14 mouse cellular contexts compared by ENCODE assay signal in genomic region chr5:28704359-28704758, GRCm38 (mm10).
"Had no signal": no experiment of that assay in that cellular context is flagged by ENCODE, and none has a peak within 500 bp of the region (broad histone marks: within the 10 kb centered on the region; RNA-seq: fewer than 3 reads in every experiment).

No protein-coding gene starts in this region.

- H3K4me2 ChIP-seq: limb, embryonic 15.5 days; liver, embryonic 12.5 days; lung, embryonic 14.5 days; midbrain, embryonic 12.5 days; neural tube, embryonic 13.5 days had no signal

- H3K4me3 ChIP-seq: layer of hippocampus, adult 2 months; left cerebral cortex, adult 2 months; limb, embryonic 15.5 days; liver, embryonic 12.5 days; midbrain, embryonic 12.5 days; neural tube, embryonic 13.5 days had no signal

- H3K36me3 ChIP-seq: limb, embryonic 15.5 days; liver, embryonic 12.5 days; midbrain, embryonic 12.5 days; neural tube, embryonic 13.5 days had no signal

- H3K4me1 ChIP-seq: limb, embryonic 15.5 days; liver, embryonic 12.5 days; midbrain, embryonic 12.5 days; neural tube, embryonic 13.5 days had no signal

- ATAC-seq: inflammation-experienced regulatory T-cells, adult 6 months; intestine, postnatal 0 days; liver, embryonic 12.5 days; midbrain, embryonic 16.5 days had no signal

- H3K9me3 ChIP-seq: limb, embryonic 15.5 days; liver, embryonic 12.5 days; midbrain, embryonic 12.5 days; neural tube, embryonic 13.5 days had no signal

- DNase-seq: kidney, adult 8-10 months; kidney, postnatal 36 days; lung, embryonic 14.5 days; lung, postnatal 10 days had no signal

- H3K9ac ChIP-seq: limb, embryonic 15.5 days; liver, embryonic 12.5 days; lung, embryonic 14.5 days; midbrain, embryonic 12.5 days; neural tube, embryonic 13.5 days had no signal

- H3K27me3 ChIP-seq: limb, embryonic 15.5 days; liver, embryonic 12.5 days; midbrain, embryonic 12.5 days; neural tube, embryonic 13.5 days had no signal

- H3K27ac ChIP-seq: kidney, postnatal 0 days; layer of hippocampus, adult 2 months; left cerebral cortex, adult 2 months; limb, embryonic 15.5 days; liver, embryonic 12.5 days; midbrain, embryonic 12.5 days; neural tube, embryonic 13.5 days had no signal
